Mouse (Mus musculus) lung, postnatal 14 days (tissue): Measurements from ENCODE around the gene Dusp12.

Experiments used
- DNase-seq: peaks from one replicate; pipeline ENCODE4 v3.0.0; 2021

The Dusp12 gene

DNA sequence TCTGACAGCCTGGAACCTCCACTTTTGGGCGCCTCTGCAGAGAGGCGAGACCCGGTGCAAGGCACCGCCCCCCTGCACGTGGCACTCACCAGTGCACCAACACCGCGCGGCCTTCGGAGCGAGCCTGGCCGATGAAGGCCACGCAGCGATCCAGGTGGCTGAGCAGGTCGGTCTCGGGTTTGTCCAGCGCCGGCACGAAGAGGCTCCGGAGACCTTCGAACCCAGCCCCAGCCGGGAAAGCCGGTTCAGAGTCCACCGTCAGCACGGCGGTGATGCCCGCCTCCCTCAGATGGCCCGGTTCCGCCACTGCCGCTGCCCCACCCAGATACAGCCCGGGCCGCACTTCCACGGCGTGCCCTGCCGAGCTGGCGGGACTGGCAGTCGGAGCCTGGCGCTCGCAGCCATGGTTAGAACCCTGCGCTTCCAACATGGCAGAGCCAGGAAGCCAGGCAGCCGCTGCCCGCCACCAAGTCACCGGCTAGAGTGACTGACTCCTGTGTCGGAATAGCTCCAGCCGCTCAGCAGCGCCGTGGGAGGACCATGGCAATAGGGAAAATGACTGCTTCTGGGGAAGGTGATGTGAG lies at the start of gene Dusp12, which contains the start of gene Gm26620:
TSS of gene Dusp12 (minus strand) at position 563 of the 584 bp plus-strand sequence.
TSS of gene Gm26620 (plus strand) at position 88 of the 584 bp plus-strand sequence.
- DNase-seq, result peak; percentile 80

DNA sequence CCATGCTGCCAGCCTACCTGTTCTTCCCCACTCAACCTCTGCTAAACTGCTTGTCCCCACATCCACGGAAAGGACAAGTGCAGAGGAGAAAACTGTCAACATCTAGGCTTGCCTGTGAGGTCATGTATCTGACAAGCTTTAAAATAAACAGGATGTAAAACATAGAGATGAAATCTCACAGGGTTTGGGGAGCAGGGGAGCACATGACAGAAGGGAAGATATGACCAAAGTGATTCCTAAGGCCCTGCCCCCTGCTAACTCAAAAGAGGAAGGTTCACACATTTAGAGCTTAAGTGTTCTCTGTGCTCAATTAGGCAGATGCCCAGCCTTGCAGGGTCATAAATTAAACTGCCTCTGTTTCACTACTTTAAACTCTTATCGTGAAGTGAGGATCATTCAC lies 49.0 kb upstream of the Dusp12 start:
- no peak for DNase-seq

GRCm38 (mm10) chr1:170933940-170934339 lies 48.6 kb upstream of the Dusp12 start:
- DNase-seq, result no peak

GRCm38 (mm10) chr1:170933386-170933920 lies 48.1 kb upstream of the Dusp12 start:
- no peak for DNase-seq

DNA sequence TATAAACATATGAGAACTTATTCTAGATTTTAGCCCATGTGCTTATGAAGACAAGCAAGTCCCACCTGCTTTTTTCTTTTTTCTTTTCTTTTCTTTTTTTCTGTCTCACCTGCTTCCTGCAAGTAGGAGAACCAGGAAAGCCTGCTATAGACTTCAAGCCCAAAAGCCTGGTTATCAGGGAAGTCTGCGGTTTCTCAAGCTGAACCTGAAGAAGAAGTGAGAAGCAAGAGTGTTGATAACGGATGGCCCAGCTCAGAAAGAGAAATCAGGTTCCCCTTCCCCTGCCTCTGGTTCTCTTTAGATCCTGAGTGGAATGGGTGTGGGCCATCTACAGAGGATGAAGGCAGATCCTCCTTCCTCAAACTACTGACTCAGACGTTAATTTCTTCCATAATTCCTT lies 46.7 kb upstream of the Dusp12 start:
- DNase-seq, result no peak

- DNase-seq, result no peak
Observed at GRCm38 (mm10) chr1:170929245-170929644, 43.9 kb upstream of the Dusp12 start.

DNA sequence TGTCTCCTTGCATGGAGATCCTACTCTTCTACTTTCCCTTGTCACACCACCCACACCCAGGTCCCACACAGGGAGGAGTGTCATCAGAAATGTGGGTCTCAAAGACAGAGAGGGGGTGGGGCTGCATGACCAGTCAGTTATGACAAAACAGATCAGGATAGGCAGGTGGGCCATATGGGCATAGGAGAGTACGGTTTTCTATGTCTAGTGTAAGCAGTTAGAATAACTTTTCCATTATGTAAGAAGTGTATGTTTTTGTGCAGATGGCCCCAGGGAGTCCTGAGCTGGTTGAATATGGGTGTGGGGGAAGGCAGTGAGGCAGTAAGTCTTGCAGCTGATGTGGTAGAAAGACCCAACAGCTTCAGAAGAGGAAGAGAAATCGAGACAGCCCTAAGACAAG lies 43.1 kb upstream of the Dusp12 start:
- DNase-seq, result no peak

DNA sequence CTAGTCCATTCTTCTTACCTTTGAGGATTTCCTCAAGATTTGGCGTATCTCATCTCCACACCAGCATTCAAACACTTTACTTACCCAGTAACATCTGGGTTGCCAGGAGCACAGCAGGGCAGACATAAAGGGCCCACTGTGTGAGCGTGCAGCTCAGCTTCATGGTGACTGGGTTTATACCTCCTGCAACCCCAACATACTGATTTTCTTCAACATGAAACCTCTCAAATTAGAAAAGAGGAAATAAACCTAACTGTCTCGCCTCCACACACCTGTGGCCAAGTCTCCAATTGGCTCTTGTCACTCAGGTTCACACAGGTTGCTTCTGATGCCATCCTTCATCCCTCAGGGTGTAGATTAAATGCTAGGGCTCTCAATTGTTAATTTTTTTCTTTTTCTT lies 42.0 kb upstream of the Dusp12 start, which contains the start of gene Fcrla:
TSS of gene Fcrla (minus strand) at position 206 of the 400 bp plus-strand sequence.
- no peak for DNase-seq

GRCm38 (mm10) chr1:170926941-170927340 lies 41.6 kb upstream of the Dusp12 start:
- no peak for DNase-seq

- no peak for DNase-seq
Observed at GRCm38 (mm10) chr1:170924485-170924884, 39.1 kb upstream of the Dusp12 start.

- DNase-seq, result no peak
Observed at GRCm38 (mm10) chr1:170919308-170919707, 34.0 kb upstream of the Dusp12 start.

GRCm38 (mm10) chr1:170915657-170916056 lies 30.3 kb upstream of the Dusp12 start:
- no peak for DNase-seq

DNA sequence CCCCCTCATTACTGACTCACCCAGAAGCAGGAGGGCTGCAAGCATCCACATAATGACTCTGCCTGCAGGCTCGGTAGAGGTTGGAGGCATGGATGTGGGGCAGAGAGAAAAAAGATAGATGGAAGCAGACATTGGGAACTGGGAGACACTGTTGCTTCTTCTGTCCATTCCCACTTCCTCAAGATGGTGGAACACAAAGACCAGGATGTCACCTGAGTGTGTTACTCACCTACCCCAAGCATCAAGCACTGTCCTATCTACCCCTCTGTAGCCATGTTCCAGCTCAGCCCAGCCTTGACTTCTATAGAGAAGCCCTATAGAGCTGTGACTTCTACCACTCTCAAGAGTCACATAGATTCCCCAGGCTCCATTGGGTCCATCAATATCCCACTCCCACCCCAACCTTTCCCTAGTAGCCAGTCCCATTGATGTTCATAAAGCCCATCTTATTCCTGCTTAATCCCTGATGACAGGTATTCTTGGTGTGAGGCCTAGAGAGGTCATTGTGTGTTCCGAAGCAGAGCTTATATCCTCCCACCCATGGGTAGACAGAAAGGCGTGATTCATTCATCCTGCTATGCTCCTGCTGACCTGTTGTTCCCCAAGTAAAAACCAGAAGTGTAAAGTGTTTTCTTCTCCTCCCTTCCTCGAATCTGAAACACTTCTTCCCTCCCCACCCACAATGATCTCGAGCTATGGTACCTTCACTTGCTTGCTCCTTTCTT lies 27.7 kb upstream of the Dusp12 start, which contains the start of gene Fcrlb:
TSS of gene Fcrlb (minus strand) at position 51 of the 725 bp plus-strand sequence.
- DNase-seq, result no peak

- no peak for DNase-seq
Observed at GRCm38 (mm10) chr1:170911907-170912660, 26.7 kb upstream of the Dusp12 start.

DNA sequence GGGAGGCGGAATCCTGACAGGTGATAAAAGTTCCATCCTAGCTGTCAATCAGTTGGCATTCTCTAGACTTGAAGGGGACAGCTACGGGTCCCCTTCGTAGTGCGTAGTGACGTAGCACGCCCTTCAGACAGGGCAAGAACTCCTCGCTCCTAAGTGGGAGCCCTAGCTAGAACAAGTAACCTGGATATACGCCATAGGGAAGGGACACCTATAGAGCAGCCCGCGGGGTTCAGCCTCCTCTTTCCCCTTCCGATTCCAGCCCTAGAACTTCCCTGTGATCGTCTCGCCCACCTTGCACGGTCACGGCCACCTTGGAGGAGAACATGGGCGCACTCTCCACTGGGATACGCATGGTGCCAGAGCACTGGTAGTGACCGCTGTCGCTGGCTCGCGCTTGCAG lies 23.0 kb upstream of the Dusp12 start:
- DNase-seq, result no peak

- no peak for DNase-seq
Observed at GRCm38 (mm10) chr1:170907456-170908191, 22.3 kb upstream of the Dusp12 start.

DNA sequence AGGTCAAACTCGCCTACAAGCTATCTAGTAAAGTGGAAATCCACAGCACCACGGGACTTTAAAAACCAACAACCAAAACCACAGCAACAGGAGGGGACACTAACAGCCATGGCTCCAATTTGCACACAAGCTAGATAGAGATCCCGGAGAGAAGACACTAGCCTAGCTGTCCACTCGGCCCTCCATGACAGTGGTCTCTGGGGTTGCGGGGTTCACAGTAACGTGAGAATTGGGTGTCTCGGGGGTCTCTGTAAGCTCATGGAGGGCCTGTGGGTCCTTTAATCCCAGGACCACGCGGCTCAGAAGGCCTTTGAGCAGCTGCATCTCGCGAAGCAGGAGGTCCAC lies 21.7 kb upstream of the Dusp12 start:
- no peak for DNase-seq

- DNase-seq, result no peak
Observed at GRCm38 (mm10) chr1:170903485-170903884, 18.1 kb upstream of the Dusp12 start.

GRCm38 (mm10) chr1:170901536-170902238 lies 16.3 kb upstream of the Dusp12 start:
- DNase-seq, result peak; percentile 87

GRCm38 (mm10) chr1:170900799-170901467 lies 15.6 kb upstream of the Dusp12 start:
- DNase-seq, result peak; percentile 73

DNA sequence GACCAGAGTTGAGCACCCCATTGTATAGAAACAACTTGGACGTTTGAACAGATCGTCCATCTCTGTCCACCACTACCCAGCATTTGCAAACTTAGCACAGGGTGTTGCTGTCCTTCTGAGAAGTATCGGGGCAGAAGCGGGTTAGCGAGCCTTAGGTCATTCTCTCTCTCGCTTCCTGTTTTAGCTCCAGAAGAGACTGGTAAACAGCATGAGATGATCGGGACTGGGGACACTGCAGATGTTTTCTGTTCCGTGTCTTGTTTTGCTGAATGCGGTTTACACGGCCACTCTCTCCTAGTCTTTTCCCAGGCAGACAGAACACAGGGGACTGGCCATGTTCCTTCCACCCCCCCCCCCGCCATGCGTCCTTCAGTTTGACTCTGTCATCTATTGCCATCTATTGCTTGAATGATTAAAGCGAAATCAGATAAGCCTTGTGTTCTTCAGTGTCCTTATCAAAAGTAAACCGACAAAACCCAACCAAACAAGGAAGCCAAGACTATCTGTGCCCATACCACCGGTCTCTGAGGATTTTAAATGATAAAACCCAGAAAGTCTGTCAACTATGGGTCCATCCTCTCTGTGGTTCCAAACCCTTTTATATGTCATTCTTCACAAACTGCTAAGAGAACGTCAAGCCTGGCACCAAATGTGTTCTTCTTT lies 13.2 kb upstream of the Dusp12 start:
- no peak for DNase-seq
